Mouse (Mus musculus) urinary bladder, adult 2 months (tissue): ENCODE data around the gene Aoc1. TPM values are rescaled to one million over a fixed set of nuclear protein-coding genes. Genes with fewer than 3 reads are reported as not detected.

Experiments
- DNase-seq: peaks from one replicate; pipeline ENCODE4 v3.0.0; 2022; ENCODE audit warnings: low spot score
- polyA plus RNA-seq: library from polyadenylated mRNA; depleted of rRNA; stranded (reverse); fragments of >200 nt; gene quantifications from 2 replicates; pipeline ENCODE4 v1.2.3, GENCODE M21; 2012; rRNA removed

Aoc1 gene
- polyA plus RNA-seq, 1 experiment, result 0.08 TPM

DNA sequence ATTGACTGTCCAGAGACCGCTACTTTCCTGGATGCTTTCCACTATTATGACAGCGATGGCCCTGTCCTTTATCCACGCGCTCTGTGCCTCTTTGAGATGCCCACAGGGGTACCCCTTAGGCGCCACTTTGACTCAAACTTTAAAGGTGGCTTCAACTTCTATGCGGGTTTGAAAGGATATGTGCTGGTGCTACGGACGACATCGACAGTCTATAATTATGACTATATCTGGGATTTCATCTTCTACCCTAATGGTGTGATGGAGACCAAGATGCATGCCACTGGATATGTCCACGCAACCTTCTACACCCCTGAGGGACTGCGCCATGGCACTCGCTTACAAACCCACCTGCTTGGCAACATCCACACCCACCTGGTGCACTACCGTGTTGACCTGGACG lies 33.7 kb downstream of the Aoc1 start:
- no peak for DNase-seq

DNA sequence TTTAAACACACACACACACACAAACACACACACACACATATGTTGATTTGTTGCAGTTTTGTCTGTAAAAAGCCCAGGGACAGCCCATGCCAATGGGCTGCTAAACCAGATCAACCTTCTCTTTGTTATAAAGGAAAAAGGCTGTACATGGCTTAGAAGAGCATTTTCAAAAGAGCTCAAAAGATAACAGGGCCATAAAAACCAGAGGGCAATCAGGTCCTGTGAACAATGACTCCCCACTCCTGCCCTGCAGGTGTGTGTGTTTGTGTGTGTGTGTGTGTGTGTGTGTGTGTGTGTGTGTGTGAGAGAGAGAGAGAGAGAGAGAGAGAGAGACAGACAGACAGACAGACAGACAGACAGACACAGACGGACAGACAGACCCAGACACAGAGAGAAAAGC lies 36.5 kb downstream of the Aoc1 start:
- DNase-seq, result no peak

DNA sequence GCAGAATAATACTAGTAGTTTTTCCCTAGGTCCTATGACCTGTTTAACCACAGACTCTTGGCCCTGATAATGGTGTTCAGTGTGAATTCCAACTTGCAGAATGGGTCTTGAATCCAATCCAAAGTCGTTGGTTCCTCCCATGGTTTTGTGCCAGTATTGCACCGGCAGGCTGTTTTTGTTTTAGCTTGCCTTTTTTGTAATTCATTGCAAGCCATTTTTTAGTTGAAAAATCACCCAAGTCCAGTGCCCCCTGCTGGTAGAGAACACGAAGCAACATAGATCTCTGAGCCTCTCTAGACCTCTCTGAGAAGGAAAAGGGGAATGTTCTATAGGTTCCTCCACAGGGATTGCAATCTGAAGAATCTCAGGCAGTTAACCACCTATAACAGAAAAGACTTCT lies 39.3 kb downstream of the Aoc1 start:
- no peak for DNase-seq

DNA sequence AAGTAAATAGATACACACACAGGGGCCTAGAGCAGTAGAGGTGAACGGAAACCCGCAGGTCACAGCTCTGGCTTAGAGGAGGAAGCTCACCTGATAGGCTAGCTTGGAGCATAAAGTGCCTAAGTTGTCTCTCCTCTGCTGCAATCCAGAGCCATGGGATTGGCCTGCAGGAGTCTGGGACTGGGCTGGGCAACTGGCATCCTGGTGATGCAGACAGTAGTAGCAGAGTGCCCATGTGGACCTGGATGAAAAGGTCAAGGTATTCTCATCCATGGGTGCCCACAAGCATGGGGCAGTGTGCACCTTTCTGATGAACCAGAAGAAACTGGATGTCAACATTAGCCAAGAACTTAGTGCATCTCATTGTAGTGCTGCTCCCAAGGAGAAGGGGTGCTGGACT lies 40.9 kb downstream of the Aoc1 start:
- no peak for DNase-seq

DNA sequence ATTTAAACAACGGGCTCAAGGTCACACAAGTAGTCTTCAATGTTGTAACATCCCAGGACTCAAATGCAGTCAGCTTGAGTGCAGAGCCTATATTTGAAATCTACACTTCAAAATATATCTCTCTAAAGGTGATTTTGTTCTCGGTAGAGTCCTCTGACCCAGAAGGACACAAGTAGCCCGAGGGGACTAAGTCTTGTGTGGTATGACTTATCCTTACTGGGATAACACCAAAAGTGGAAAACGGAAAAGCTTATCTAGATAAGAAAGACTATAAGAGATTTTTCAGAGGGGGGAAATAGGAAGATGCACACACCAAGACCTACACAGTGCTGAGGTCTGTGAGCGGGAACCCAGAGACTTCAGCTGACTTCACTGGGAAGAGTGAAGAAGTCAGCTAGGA lies 56.9 kb downstream of the Aoc1 start, which contains the start of gene 1600015I10Rik:
Gene 1600015I10Rik, plus strand, starts transcription at position 301 of the 400 bp plus-strand sequence.
- no peak for DNase-seq

DNA sequence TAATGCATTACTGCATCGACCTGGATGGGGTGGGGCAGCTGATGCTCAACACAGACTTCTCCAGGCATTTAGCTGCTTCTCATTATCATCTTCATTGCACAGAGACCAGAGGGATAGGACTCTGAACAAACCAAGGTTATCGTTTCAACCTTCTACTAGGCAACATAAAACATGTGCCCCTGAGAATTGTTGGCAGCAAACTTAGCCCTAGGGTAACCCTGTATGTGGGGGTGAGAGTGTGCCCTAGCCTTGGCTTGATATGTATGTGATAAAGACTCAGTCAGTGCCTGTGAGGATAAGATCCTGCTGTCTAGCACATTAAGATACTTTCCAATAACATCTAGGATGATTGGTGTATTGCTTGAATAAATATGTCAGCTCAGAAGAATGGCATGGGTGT lies 76.9 kb downstream of the Aoc1 start:
- DNase-seq, result no peak

DNA sequence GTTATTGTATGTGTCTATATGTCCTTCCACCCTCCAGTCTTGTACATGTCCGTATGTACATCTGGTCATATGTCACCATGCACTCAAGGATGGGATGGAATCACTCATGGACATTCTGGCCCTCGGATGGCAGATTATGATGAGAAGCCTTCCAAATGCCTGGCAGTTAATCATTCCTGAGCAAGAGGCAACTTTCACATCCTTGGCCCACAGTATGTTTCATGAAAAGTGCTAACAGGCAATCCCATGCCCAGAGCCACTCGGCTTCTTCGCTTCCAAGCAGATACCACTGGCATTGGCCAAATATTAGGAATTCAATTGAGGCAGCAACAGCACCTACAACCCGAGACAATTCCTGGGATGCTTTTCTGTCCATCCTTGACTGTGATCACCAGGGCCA lies 78.0 kb downstream of the Aoc1 start:
- DNase-seq, result no peak

DNA sequence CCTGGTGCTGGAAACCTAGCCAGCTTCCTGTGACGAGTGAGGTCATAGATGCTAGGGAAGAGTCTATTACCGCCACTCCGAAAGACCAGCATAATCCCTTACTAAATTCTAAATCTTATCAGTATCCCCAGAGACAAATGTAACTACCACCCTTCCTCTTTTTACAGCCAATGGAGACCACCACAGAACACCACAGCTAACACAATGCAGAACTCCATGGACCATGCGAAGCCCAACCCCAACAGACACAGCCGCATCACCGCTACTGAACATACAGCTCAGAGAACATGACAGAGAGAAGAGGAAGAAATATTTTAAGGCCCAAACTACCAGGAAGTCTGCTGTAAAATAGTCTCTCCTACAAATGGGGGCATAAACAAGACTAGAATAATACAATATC lies 78.9 kb downstream of the Aoc1 start:
- DNase-seq, result no peak

DNA sequence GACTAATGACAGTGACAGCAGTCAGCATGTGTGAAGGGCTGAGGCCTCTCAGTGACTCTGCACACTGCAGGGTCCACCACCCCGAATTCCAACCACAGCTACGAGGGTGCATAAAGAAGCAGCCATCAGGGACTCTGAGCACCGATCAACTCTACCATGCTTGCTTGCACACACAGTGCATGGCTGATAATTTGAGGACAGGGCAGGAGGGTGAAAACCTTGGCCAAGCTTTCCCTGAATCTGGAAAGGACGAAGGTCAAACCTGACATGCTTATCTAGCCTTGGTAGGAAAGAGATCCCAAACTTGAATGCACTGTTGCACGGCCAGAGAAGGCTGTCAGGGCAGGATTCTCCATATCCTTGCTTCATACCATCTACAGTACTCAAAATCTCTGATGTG lies 80.5 kb downstream of the Aoc1 start:
- DNase-seq, result no peak

DNA sequence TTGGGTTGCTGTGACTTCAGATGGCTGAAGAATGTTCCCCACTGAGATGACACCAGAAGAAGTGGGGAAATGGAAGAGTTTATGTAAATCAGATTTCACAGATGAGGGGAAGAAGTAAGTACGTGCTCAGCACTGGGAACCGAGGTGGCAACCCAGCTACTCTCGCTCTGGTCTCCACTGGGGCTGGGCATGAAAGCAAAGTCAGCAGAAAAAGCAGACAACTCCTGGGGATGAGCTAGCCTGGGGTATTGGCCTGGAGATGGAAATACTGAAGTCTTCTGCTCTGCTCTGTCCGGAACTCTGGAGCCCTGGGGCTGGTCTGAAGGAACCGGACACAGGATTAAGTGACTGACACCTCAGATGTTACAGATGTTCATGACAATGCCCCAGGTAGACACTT lies 81.5 kb downstream of the Aoc1 start:
- no peak for DNase-seq

DNA sequence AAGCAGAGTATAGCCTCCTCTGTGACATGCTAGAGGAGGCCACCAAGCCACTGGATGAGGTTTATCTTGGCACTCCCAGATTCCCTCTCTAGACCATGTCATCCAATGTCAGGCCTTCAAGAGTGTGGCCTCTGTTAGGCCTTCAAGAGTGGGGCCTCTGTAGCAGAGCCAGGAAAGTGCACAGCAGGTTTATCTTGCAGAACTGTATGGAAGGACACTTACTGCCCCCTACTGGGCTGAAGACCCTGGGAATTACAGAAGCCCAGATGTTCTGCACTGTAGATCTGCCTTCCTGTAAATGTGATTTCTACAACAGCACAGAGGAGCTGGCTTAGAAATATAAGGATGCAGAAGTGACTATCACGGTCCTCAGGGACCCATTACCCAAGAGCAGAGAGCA lies 82.2 kb downstream of the Aoc1 start:
- DNase-seq, result no peak

DNA sequence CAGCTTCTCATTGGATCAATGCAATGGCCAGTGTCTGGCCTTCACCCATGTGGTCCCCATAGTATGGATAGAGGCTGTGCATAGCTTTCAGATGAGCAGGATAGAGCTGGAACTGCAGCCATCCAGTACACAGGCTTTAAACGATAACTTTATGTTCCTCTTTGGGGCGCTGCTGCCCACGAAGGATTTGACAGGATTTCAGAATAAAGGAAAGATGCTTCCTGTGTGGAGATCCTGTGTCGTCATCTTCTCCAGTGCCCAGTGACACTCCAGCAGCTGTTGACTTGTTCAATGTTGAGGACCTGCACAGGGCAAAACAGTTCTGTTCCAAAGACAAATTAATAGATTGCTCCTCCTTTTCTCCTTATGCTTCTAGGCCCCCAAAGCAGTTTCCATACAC lies 84.1 kb downstream of the Aoc1 start:
- DNase-seq, result no peak

DNA sequence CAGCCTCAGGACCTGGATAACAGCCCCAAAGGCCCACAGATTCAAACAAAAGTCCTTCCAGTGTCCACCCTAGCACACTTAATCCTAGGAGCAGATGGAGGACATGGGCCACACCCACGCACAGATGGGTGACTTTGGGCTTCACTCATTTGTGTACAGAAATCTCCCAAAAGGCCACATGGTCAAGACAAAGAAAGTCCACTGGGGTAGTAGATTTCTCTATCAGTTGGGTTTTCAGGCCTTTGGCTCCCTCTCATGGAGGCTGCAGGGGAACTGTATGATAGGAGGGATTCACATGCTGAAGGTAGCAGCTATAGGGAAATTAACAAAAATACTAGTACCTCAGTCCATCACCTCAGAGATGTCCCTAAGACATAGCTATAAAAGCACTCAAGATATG lies 85.4 kb downstream of the Aoc1 start:
- no peak for DNase-seq

Other genes starting within 250 kb of the Aoc1 start
- gene AI854703, start 246.1 kb upstream of the Aoc1 start, polyA plus RNA-seq, result 5.7 and 6.2 TPM in 2 replicates
- gene Gimap8, start 225.7 kb upstream of the Aoc1 start, polyA plus RNA-seq, result 6.2 and 8.1 TPM in 2 replicates
- 5.6 and 6.9 TPM in 2 replicates for gene Gimap9, start 196.8 kb upstream of the Aoc1 start, polyA plus RNA-seq
- 19.0 and 19.1 TPM in 2 replicates for gene Gimap4, start 188.3 kb upstream of the Aoc1 start, polyA plus RNA-seq
- 22.4 and 25.3 TPM in 2 replicates for gene Gimap6, start 164.7 kb upstream of the Aoc1 start, polyA plus RNA-seq
- 1.3 and 1.8 TPM in 2 replicates for gene Gm28053, start 154.3 kb upstream of the Aoc1 start, polyA plus RNA-seq
- 0.65 and 1.0 TPM in 2 replicates for gene Gimap7, start 154.3 kb upstream of the Aoc1 start, polyA plus RNA-seq
- 3.0 and 5.5 TPM in 2 replicates for gene Gimap1, start 133.8 kb upstream of the Aoc1 start, polyA plus RNA-seq
- gene Gimap5, start 126.7 kb upstream of the Aoc1 start, polyA plus RNA-seq, result 6.1 and 7.7 TPM in 2 replicates
- gene Gimap3, start 102.0 kb upstream of the Aoc1 start, polyA plus RNA-seq, result 5.4 and 7.9 TPM in 2 replicates
- gene Tmem176a, start 32.0 kb upstream of the Aoc1 start, polyA plus RNA-seq, result 133 and 146 TPM in 2 replicates
- gene Tmem176b, start 31.4 kb upstream of the Aoc1 start, polyA plus RNA-seq, result 391 and 400 TPM in 2 replicates
- not detected in 2 replicates for gene 1600015I10Rik, start 57.0 kb downstream of the Aoc1 start, polyA plus RNA-seq
- gene Doxl2, start 102.1 kb downstream of the Aoc1 start, polyA plus RNA-seq, result not detected in 2 replicates
- gene Svs1, start 114.0 kb downstream of the Aoc1 start, polyA plus RNA-seq, result not detected in 2 replicates
- 66.4 and 92.8 TPM in 2 replicates for gene Gpnmb, start 163.7 kb downstream of the Aoc1 start, polyA plus RNA-seq
- 29.2 and 31.8 TPM in 2 replicates for gene Malsu1, start 200.9 kb downstream of the Aoc1 start, polyA plus RNA-seq